Mouse (Mus musculus) bone marrow, adult 2 months (tissue): ENCODE measurements around the gene Slc39a8. TPM values are rescaled to one million over a fixed set of nuclear protein-coding genes. Genes with fewer than 3 reads are reported as not detected.

Experiments used
- H3K27ac ChIP-seq: fragments of 200-500 bp; 2 replicates; pipeline ENCODE4 v1.5.1; 2012; ENCODE audit warnings: low read depth, mild to moderate bottlenecking, control low read depth, inconsistent platforms, low read length; ENCODE audit not compliant: control insufficient read depth, poor library complexity, insufficient read depth
- H3K4me1 ChIP-seq: fragments of 200-500 bp; 2 replicates; pipeline ENCODE4 v1.6.1; 2011; ENCODE audit warnings: low read length; ENCODE audit not compliant: control insufficient read depth, insufficient read depth
- H3K4me3 ChIP-seq: fragments of 200-500 bp; replicated peaks from 2 replicates; pipeline ENCODE3; 2011; ENCODE audit warnings: mild to moderate bottlenecking, low read depth, low read length, control low read depth; ENCODE audit not compliant: control insufficient read depth
- CTCF ChIP-seq: fragments of 200-500 bp; IDR thresholded peaks from 2 replicates; pipeline ENCODE4 v1.5.1; 2011; ENCODE audit warnings: low read length, control low read depth; ENCODE audit not compliant: control insufficient read depth, insufficient read depth
- POLR2A ChIP-seq: fragments of 200-500 bp; IDR thresholded peaks from 2 replicates; pipeline ENCODE4 v1.6.1; 2011; ENCODE audit warnings: low read depth, mild to moderate bottlenecking, control low read depth, low read length, borderline replicate concordance; ENCODE audit not compliant: control insufficient read depth
- WGBS: fragments of 180-500 bp; shearing (Covaris S2); methylation state at CpG from one replicate; pipeline ENCODE4 v1.1.7; 2018; 5-methylcytosine and 5-hydroxymethylcytosine counted together
- polyA plus RNA-seq: library from polyadenylated mRNA; stranded (reverse); fragments of >200 nt; gene quantifications from 2 replicates; pipeline ENCODE4 v1.2.4, GENCODE M21; 2011; ENCODE audit warnings: low replicate concordance; ENCODE audit not compliant: missing spikeins, insufficient read depth, insufficient read length

The Slc39a8 gene
- polyA plus RNA-seq, 1 experiment = 4.6 TPM

GRCm38 (mm10) chr3:135885927-135886658, 61.0 kb downstream of the Slc39a8 start:
- Histone ChIP-seq H3K27ac (no peak overlapping the region), H3K4me1 (no peaks in the 10 kb centered on the region; the same call in 1 of the 2 replicates), H3K4me3 (no peak overlapping the region)
- TF ChIP-seq POLR2A (no peak), CTCF (no peak)
- 77% methylated on average over 12 of the region's 12 CpGs for WGBS

- TF ChIP-seq CTCF (no peak), POLR2A (no peak)
- Histone ChIP-seq H3K4me1 (no peaks in the 10 kb centered on the region; the same call in 1 of the 2 replicates), H3K27ac (no peak overlapping the region), H3K4me3 (no peak overlapping the region)
- 47% methylated on average over 12 of the region's 12 CpGs for WGBS
Observed at GRCm38 (mm10) chr3:135886659-135887027, 61.6 kb downstream of the Slc39a8 start.

DNA sequence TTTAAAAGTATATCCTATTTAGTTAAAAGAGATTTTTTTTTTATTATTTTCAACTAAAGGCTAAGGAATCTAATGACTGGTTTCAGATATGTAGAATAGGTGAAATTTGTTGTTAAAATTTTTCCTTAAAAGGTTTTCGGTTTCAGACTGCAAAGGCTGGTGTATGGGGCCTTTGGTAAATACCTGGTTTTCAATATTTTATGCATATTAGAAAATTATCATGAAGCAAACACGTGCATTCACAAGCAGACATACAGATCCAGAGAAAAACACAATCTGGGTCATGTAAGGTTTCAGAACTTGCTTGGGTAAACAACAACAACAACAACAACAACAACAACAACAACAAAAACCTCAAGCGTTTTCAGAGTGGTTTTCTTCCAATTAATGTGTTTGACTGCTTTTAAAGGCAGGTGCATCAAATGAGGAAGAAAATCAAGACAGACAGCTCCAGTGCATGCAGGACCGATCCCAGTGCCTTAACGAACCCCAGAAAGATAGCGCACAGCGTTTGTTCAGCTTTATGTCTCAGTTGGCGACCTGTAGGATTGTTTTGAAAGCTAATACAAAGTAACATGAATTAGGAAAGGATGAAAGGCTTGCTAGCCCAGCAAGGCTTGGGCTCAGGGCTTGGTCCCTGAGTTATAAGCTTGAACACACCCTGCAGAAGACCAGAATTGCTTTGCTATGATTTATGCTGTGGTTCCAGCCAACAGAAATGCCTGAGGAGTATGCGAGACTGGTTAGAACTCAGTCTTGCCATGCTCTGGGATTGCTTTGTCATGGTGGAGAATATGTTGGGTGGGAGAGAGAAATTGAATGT, 62.2 kb downstream of the Slc39a8 start:
- H3K4me1 ChIP-seq = no peaks in the 10 kb centered on the region; the same call in 1 of the 2 replicates
- 88% methylated on average over 9 of the region's 9 CpGs for WGBS
- TF ChIP-seq CTCF (no peak), POLR2A (no peak)
- H3K27ac ChIP-seq = no peak overlapping the region
- no peak overlapping the region for H3K4me3 ChIP-seq

- WGBS = 88% methylated on average over 5 of the region's 5 CpGs
- no peak for TF ChIP-seq CTCF
- no peak overlapping the region for H3K4me3 ChIP-seq
- no peaks in the 10 kb centered on the region; the same call in 1 of the 2 replicates for H3K4me1 ChIP-seq
- H3K27ac ChIP-seq = no peak overlapping the region
Observed at GRCm38 (mm10) chr3:135887856-135888155, 62.7 kb downstream of the Slc39a8 start.

DNA sequence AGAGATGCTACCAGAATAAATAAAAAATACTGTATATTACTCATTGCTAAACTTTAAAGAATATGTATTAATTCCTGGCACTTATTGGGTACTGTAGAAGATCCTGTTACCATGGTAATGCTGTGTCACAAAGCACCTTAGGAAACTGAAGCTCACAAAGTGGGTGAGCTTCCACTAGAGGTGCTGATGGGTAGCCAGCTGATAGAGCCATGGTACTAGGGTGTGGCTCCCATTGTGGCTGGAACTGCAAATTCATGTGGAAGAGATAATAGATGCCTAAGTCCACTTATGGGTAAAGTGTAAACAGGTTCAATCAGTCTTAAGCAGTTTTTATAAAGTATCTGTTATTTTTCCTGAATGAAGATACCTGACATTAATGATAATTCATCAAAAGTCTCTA, 64.3 kb downstream of the Slc39a8 start:
- no peak for TF ChIP-seq POLR2A
- TF ChIP-seq CTCF = no peak

GRCm38 (mm10) chr3:135903366-135903765, 78.3 kb downstream of the Slc39a8 start:
- no peak for TF ChIP-seq POLR2A
- no peak for TF ChIP-seq CTCF
- H3K27ac ChIP-seq = no peak overlapping the region
- no peaks in the 10 kb centered on the region; the same call in 1 of the 2 replicates for H3K4me1 ChIP-seq
- H3K4me3 ChIP-seq = no peak overlapping the region
- 69% methylated on average over 1 of the region's 1 CpGs for WGBS

More for the DNA sequence above, 64.3 kb downstream of the Slc39a8 start:
- Histone ChIP-seq H3K4me3 (no peak overlapping the region), H3K27ac (no peak overlapping the region), H3K4me1 (no peaks in the 10 kb centered on the region; the same call in 1 of the 2 replicates)

DNA sequence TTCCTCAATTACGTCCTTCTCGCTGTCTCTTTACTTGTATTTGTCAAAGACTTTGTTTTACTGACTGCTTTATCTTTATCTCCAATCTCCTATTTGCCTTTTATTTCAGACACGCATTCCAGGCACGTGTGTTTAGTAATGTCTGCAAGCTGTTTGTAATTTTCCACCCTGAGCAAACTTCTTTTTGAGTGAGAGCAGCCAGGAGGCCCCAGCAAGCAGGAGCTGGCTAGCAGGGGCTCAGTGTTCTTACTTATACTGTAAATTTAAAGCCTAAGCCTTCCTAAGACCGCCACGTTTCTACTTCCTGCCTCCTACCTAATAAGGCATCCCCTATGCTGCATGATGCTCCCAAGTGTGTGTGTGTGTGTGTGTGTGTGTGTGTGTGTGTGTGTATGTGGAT, 79.8 kb downstream of the Slc39a8 start:
- H3K4me1 ChIP-seq = no peaks in the 10 kb centered on the region; the same call in 1 of the 2 replicates
- TF ChIP-seq POLR2A = no peak
- TF ChIP-seq CTCF = no peak
- no peak overlapping the region for H3K4me3 ChIP-seq
- WGBS = 78% methylated on average over 6 of the region's 6 CpGs
- H3K27ac ChIP-seq = no peak overlapping the region

GRCm38 (mm10) chr3:135905729-135906128, 80.7 kb downstream of the Slc39a8 start:
- TF ChIP-seq CTCF (no peak), POLR2A (no peak)
- WGBS = 90% methylated on average over 1 of the region's 1 CpGs
- Histone ChIP-seq H3K27ac (no peak overlapping the region), H3K4me1 (no peaks in the 10 kb centered on the region; the same call in 1 of the 2 replicates), H3K4me3 (no peak overlapping the region)
